Mouse (Mus musculus) Patski (cell line): ENCODE data around the gene Tcf19. TPM values are rescaled to one million over a fixed set of nuclear protein-coding genes. Genes with fewer than 3 reads are reported as not detected.
"Not testable (repeated sequence)": the region's sequence is repeated elsewhere in the genome, so short reads cannot be mapped to it uniquely, and the experiment has no call there.

Experiments used
- ATAC-seq: fragments of 100-300 bp; one replicate; pipeline ENCODE4 v1.8.0; 2021
- CTCF ChIA-PET: fragments of 350-600 bp; sonication (Branson Sonifier 250); formaldehyde crosslinking; loops from one replicate; lab custom pipeline; 2022; ENCODE audit warnings: inconsistent platforms; lab: Charles Lee
- POLR2A ChIA-PET: fragments of 350-600 bp; sonication (Branson Sonifier 250); formaldehyde crosslinking; loops from one replicate; lab custom pipeline; 2022; ENCODE audit warnings: antibody characterized with exemption, inconsistent platforms; lab: Charles Lee
- DNase-seq: peaks from one replicate; pipeline ENCODE4 v3.0.0-alpha.2; 2011; ENCODE audit warnings: low read depth, low spot score
- H3K27me3 ChIP-seq: fragments of 371-371 bp; one replicate; pipeline ENCODE4 v1.5.1; 2021
- CTCF ChIP-seq: fragments of 100-300 bp; IDR thresholded peaks from one replicate; pipeline ENCODE4 v1.5.1; 2021
- in situ Hi-C: fragments of 300-500 bp; cut with MboI; formaldehyde crosslinking; loops from 3 replicates; pipeline ENCODE4 v1.11.1; 2018; ENCODE audit warnings: low pct_unique_long_range_greater_than_20kb, mixed read lengths
- polyA plus RNA-seq: library from polyadenylated mRNA; unstranded; gene quantifications from one replicate; pipeline ENCODE4 v1.2.3, GENCODE M21; 2021

The Tcf19 gene
- polyA plus RNA-seq, 1 experiment from 2014 or later: 35.9 TPM

GRCm38 (mm10) chr17:35497124-35497523 lies 19.5 kb downstream of the Tcf19 start:
- DNase-seq (no peak), ATAC-seq (no peak)
- CTCF ChIA-PET: no interaction called here
- no peak for TF ChIP-seq CTCF
- POLR2A ChIA-PET: no interaction called here
- in situ Hi-C loops: no loop called here
- H3K27me3 ChIP-seq: peaks cover 3% of the 10 kb centered on the region

- DNase-seq (no peak), ATAC-seq (no peak)
- TF ChIP-seq CTCF: no peak
- in situ Hi-C loops: no loop called here
- H3K27me3 ChIP-seq: peaks cover 20% of the 10 kb centered on the region
- POLR2A ChIA-PET: no interaction called here
- CTCF ChIA-PET: no interaction called here
These were observed 26.3 kb downstream of the Tcf19 start for GRCm38 (mm10) chr17:35490320-35490719.

GRCm38 (mm10) chr17:35488041-35488440 lies 28.6 kb downstream of the Tcf19 start:
- POLR2A ChIA-PET: interaction anchor here (0.7 kb wide), 1 partner anchor 105 kb away, joined by 3 read pairs; no protein-coding TSS in a partner anchor
- DNase-seq: no peak

GRCm38 (mm10) chr17:35486726-35487125 lies 29.9 kb downstream of the Tcf19 start:
- ATAC-seq: no peak
- POLR2A ChIA-PET: no interaction called here

More at GRCm38 (mm10) chr17:35488041-35488440, 28.6 kb downstream of the Tcf19 start:
- no peak for ATAC-seq
- CTCF ChIA-PET: interaction anchor here (1.3 kb wide), 1 partner anchor 25 kb away, joined by 4 read pairs; no protein-coding TSS in a partner anchor
- in situ Hi-C loops: no loop called here
- no peak for TF ChIP-seq CTCF
- H3K27me3 ChIP-seq: peaks cover 20% of the 10 kb centered on the region

GRCm38 (mm10) chr17:35485702-35486101 lies 30.9 kb downstream of the Tcf19 start:
- ATAC-seq: no peak
- POLR2A ChIA-PET: interaction anchor here (0.6 kb wide), 2 partner anchors 221 to 237 kb away, joined by 3 to 5 read pairs; no protein-coding TSS in a partner anchor
- peaks cover 17% of the 10 kb centered on the region for H3K27me3 ChIP-seq
- no peak for DNase-seq
- TF ChIP-seq CTCF: no peak
- in situ Hi-C loops: no loop called here
- CTCF ChIA-PET: interaction anchor here (4.0 kb wide), 1 partner anchor 28 kb away, joined by 16 read pairs; no protein-coding TSS in a partner anchor

More at GRCm38 (mm10) chr17:35486726-35487125, 29.9 kb downstream of the Tcf19 start:
- peaks cover 17% of the 10 kb centered on the region for H3K27me3 ChIP-seq
- TF ChIP-seq CTCF: no peak
- CTCF ChIA-PET: no interaction called here
- in situ Hi-C loops: no loop called here
- no peak for DNase-seq

- DNase-seq: no peak
- ChIA-PET CTCF (interaction anchor here (1.0 to 4.0 kb wide), 3 partner anchors 12 to 50 kb away, joined by 3 to 16 read pairs (median 6); no protein-coding TSS in a partner anchor), POLR2A (no interaction called here)
- peaks cover 4% of the 10 kb centered on the region for H3K27me3 ChIP-seq
- ATAC-seq: no peak
- TF ChIP-seq CTCF: peak; percentile 95
- in situ Hi-C loops: no loop called here
These were observed 32.6 kb downstream of the Tcf19 start for GRCm38 (mm10) chr17:35484066-35484465.

GRCm38 (mm10) chr17:35469842-35470751 lies 46.5 kb downstream of the Tcf19 start, which contains the start of gene H2-Q10:
Gene H2-Q10 (plus strand): TSS chr17:35470089.
- H3K27me3 ChIP-seq: peaks cover 15% of the 10 kb centered on the region
- no peak for DNase-seq
- no peak for TF ChIP-seq CTCF
- ChIA-PET POLR2A (no interaction called here), CTCF (no interaction called here)
- in situ Hi-C loops: no loop called here
- peak; percentile 12 for ATAC-seq

- POLR2A ChIA-PET, in situ Hi-C loops: not testable (repeated sequence)
These were observed 47.7 kb downstream of the Tcf19 start for GRCm38 (mm10) chr17:35468936-35469335.

GRCm38 (mm10) chr17:35465651-35466050 lies 51.0 kb downstream of the Tcf19 start:
- in situ Hi-C loops, CTCF ChIA-PET, ATAC-seq, POLR2A ChIA-PET, H3K27me3 ChIP-seq, DNase-seq: not testable (repeated sequence)

More at GRCm38 (mm10) chr17:35468936-35469335, 47.7 kb downstream of the Tcf19 start:
- ATAC-seq, DNase-seq, H3K27me3 ChIP-seq, CTCF ChIA-PET: not testable (repeated sequence)

Other genes starting within 250 kb of the Tcf19 start
- gene H2-Q1, start 196.4 kb downstream of the Tcf19 start, polyA plus RNA-seq: 1.1 TPM
- not detected for gene H2-Q2, start 174.6 kb downstream of the Tcf19 start, polyA plus RNA-seq
- 4.8 TPM for gene H2-Q4, start 137.2 kb downstream of the Tcf19 start, polyA plus RNA-seq
- gene H2-Q6, start 92.0 kb downstream of the Tcf19 start, polyA plus RNA-seq: 0.03 TPM
- 0.08 TPM for gene H2-Q7, start 77.7 kb downstream of the Tcf19 start, polyA plus RNA-seq
- gene H2-Q10, start 46.7 kb downstream of the Tcf19 start, polyA plus RNA-seq: 0.35 TPM
- not detected for gene Pou5f1, start 10.8 kb downstream of the Tcf19 start, polyA plus RNA-seq
- 44.8 TPM for gene Cchcr1, start 276 bp upstream of the Tcf19 start, polyA plus RNA-seq
- 0.37 TPM for gene Psors1c2, start 16.4 kb upstream of the Tcf19 start, polyA plus RNA-seq
- 8.6 TPM for gene Cdsn, start 35.3 kb upstream of the Tcf19 start, polyA plus RNA-seq
- gene 2300002M23Rik, start 50.6 kb upstream of the Tcf19 start, polyA plus RNA-seq: not detected
- gene Sfta2, start 84.7 kb upstream of the Tcf19 start, polyA plus RNA-seq: not detected
- not detected for gene Gm9573, start 109.8 kb upstream of the Tcf19 start, polyA plus RNA-seq
- not detected for gene Mucl3, start 126.9 kb upstream of the Tcf19 start, polyA plus RNA-seq
- 34.4 TPM for gene Vars2, start 150.8 kb upstream of the Tcf19 start, polyA plus RNA-seq
- gene Gtf2h4, start 156.9 kb upstream of the Tcf19 start, polyA plus RNA-seq: 30.5 TPM
- gene Ddr1, start 187.8 kb upstream of the Tcf19 start, polyA plus RNA-seq: 230 TPM